Mouse (Mus musculus) embryonic facial prominence, embryonic 14.5 days (tissue): ENCODE results near the gene Oxa1l. TPM values are rescaled to one million over a fixed set of nuclear protein-coding genes. Genes with fewer than 3 reads are reported as not detected.
A peak's percentile ranks its signal among the peaks of the same experiment; 100 is the strongest.

ENCODE experiments used
- ATAC-seq: fragments of 200-750 bp; cut with Nextera tagmentation; 2 replicates; pipeline ENCODE4 v1.8.0; 2017; ENCODE audit warnings: low read depth, moderate number of reproducible peaks, moderate TSS enrichment
- DNase-seq: peaks from one replicate; pipeline ENCODE4 v3.0.0-alpha.2; 2015; ENCODE audit warnings: low spot score
- H3K27ac ChIP-seq: fragments of 300-500 bp; sonication (generic); replicated peaks from 2 replicates; pipeline ENCODE4 v1.5.1; 2014; ENCODE audit warnings: low read depth, mild to moderate bottlenecking, low read length, moderate library complexity
- H3K27me3 ChIP-seq: fragments of 300-500 bp; sonication (generic); replicated peaks from 2 replicates; pipeline ENCODE4 v1.6.1; 2014; ENCODE audit warnings: low read length; ENCODE audit not compliant: control insufficient read depth, insufficient read depth
- H3K36me3 ChIP-seq: fragments of 300-500 bp; sonication (generic); 2 replicates; pipeline ENCODE4 v1.6.1; 2014; ENCODE audit warnings: low read length, mixed read lengths; ENCODE audit not compliant: control insufficient read depth, insufficient read depth
- H3K4me1 ChIP-seq: fragments of 300-500 bp; sonication (generic); 2 replicates; pipeline ENCODE4 v1.6.1; 2014; ENCODE audit warnings: antibody characterized with exemption, low read length; ENCODE audit not compliant: control insufficient read depth, insufficient read depth
- H3K4me2 ChIP-seq: fragments of 300-500 bp; sonication (generic); 2 replicates; pipeline ENCODE4 v1.6.1; 2014; ENCODE audit warnings: low read depth, mild to moderate bottlenecking, low read length, moderate library complexity, mixed read lengths
- H3K4me3 ChIP-seq: fragments of 300-500 bp; sonication (generic); 2 replicates; pipeline ENCODE4 v1.5.1; 2014; ENCODE audit warnings: low read depth, mild to moderate bottlenecking, low read length
- H3K9ac ChIP-seq: fragments of 300-500 bp; sonication (generic); 2 replicates; pipeline ENCODE4 v1.6.1; 2014; ENCODE audit warnings: low read depth, mild to moderate bottlenecking, low read length, moderate library complexity, mixed read lengths
- H3K9me3 ChIP-seq: fragments of 300-500 bp; sonication (generic); 2 replicates; pipeline ENCODE4 v1.6.1; 2016; ENCODE audit warnings: low read length; ENCODE audit not compliant: control insufficient read depth
- WGBS: fragments of 180-500 bp; shearing (Covaris S2); extraction: QIAGEN DNeasy Blood & Tissue Kit; methylation state at CpG from one replicate; pipeline ENCODE4 v1.1.7; 2014; 5-methylcytosine and 5-hydroxymethylcytosine counted together
- polyA plus RNA-seq: library from polyadenylated mRNA; unstranded; fragments of >200 nt; fragmentation: Nextera tagmentation; extraction: Ambion mirVana; gene quantifications from 2 replicates; pipeline ENCODE4 v1.2.1, GENCODE M21; 2014

The Oxa1l gene
- polyA plus RNA-seq, 1 experiment from 2014 or later, result 47.0 TPM

- Histone ChIP-seq H3K27me3 (no peaks in the 10 kb centered on the region), H3K36me3 (peaks cover 76% of the 10 kb centered on the region), H3K9ac (no peak overlapping the region), H3K4me1 (peaks cover 6% of the 10 kb centered on the region), H3K4me3 (no peak overlapping the region), H3K27ac (no peak overlapping the region), H3K4me2 (no peak overlapping the region), H3K9me3 (no peaks in the 10 kb centered on the region)
- WGBS, result 89% methylated on average over 10 of the region's 10 CpGs
- ATAC-seq, result no peak
- DNase-seq, result no peak
Observed at GRCm38 (mm10) chr14:54366581-54366980, 5.9 kb downstream of the Oxa1l start.

DNA sequence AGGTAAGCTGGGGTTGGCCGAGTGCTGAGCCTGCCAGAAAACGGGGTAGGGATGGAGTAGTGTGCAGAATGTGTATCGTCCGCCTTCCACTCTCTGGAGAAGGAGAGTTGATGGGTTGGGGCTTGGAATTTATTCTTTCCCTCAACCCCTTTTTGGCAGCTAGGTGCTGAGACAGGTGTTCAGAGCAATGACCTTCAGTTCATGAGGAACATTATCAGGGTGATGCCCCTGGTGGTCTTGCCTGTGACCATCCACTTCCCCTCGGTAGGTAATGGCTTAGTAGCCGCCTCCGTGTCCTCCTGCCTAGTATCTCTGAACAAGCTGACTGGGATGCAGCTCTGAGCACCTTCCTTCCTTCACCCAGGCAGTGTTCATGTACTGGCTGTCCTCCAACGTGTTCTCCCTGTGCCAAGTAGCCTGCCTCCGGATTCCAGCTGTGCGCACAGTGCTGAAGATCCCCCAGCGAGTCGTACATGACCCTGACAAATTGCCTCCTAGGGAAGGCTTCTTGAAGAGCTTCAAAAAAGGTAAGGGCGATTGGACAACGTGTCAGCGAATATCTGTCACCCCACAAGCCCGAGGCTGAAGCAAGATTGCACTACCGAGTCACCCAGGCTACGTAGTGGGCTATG lies 6.9 kb downstream of the Oxa1l start:
- peaks cover 82% of the 10 kb centered on the region for H3K36me3 ChIP-seq

DNA sequence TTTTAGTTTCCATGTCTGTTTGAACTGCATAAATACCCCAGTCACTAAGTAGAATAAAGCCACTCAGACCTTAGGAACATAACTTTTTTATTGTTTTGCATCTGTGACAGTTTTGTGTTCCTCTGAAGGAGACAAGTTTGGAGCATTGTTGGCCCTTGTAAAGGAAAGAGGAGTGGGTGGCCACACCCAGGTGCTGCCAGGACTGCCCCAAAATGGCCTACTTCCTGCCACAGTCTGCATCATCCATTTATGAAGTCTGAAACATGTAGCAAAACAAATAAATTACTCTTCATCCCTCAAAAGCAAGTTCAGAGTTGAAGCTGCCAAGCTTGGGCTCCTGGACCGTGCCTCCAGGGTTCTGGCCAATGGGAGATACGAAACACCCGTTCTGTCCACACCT lies 8.7 kb downstream of the Oxa1l start:
- no peak for DNase-seq
- WGBS, result 95% methylated on average over 3 of the region's 3 CpGs
- Histone ChIP-seq H3K9me3 (no peaks in the 10 kb centered on the region), H3K4me1 (no peaks in the 10 kb centered on the region), H3K27me3 (no peaks in the 10 kb centered on the region), H3K9ac (no peak overlapping the region), H3K4me2 (no peak overlapping the region), H3K27ac (no peak overlapping the region), H3K4me3 (no peak overlapping the region), H3K36me3 (peaks cover 65% of the 10 kb centered on the region)
- ATAC-seq, result no peak

More for the DNA sequence above, 6.9 kb downstream of the Oxa1l start:
- Histone ChIP-seq H3K9me3 (no peaks in the 10 kb centered on the region), H3K27ac (no peak overlapping the region), H3K4me3 (no peak overlapping the region), H3K4me1 (no peaks in the 10 kb centered on the region), H3K9ac (no peak overlapping the region), H3K4me2 (no peak overlapping the region), H3K27me3 (no peaks in the 10 kb centered on the region)
- no peak for ATAC-seq
- DNase-seq, result no peak
- 94% methylated on average over 18 of the region's 18 CpGs for WGBS

DNA sequence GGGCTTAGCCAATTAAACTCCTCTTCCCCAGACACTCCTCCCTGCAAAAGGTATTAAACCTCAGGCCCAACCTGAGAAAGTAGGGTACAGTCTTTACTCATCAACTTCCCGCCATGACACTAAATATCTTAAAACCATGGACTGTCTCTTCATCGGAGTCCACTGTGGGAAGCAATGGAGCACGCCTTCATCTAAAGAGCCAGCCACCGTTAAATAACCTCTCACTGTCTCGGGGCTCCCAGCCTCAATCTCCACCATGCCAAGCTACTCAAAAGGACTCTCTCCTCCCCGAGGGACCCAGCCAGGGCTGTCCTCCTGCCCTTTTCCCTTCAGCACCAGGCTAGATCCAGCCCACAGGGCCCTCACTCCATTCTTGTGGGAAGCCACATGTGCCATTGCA lies 10.0 kb downstream of the Oxa1l start:
- no peak overlapping the region for H3K4me2 ChIP-seq
- H3K4me1 ChIP-seq, result no peaks in the 10 kb centered on the region
- H3K36me3 ChIP-seq, result peaks cover 60% of the 10 kb centered on the region
- no peak overlapping the region for H3K27ac ChIP-seq
- no peak overlapping the region for H3K4me3 ChIP-seq
- no peak for DNase-seq
- ATAC-seq, result no peak
- H3K9me3 ChIP-seq, result no peaks in the 10 kb centered on the region
- no peak overlapping the region for H3K9ac ChIP-seq
- no peaks in the 10 kb centered on the region for H3K27me3 ChIP-seq
- 94% methylated on average over 6 of the region's 6 CpGs for WGBS

- WGBS, result 97% methylated on average over 10 of the region's 10 CpGs
- ATAC-seq (no peak), DNase-seq (no peak)
- no peak overlapping the region for H3K27ac ChIP-seq
- no peaks in the 10 kb centered on the region for H3K9me3 ChIP-seq
- H3K4me2 ChIP-seq, result no peak overlapping the region
- no peak overlapping the region for H3K4me3 ChIP-seq
- no peaks in the 10 kb centered on the region for H3K4me1 ChIP-seq
- peaks cover 52% of the 10 kb centered on the region for H3K36me3 ChIP-seq
- H3K27me3 ChIP-seq, result no peaks in the 10 kb centered on the region
- H3K9ac ChIP-seq, result no peak overlapping the region
Observed at GRCm38 (mm10) chr14:54371460-54371859, 10.8 kb downstream of the Oxa1l start.

GRCm38 (mm10) chr14:54372923-54373322 lies 12.3 kb downstream of the Oxa1l start:
- Histone ChIP-seq H3K36me3 (peaks cover 38% of the 10 kb centered on the region), H3K4me3 (no peak overlapping the region), H3K4me1 (no peaks in the 10 kb centered on the region), H3K4me2 (no peak overlapping the region), H3K9me3 (no peaks in the 10 kb centered on the region), H3K27me3 (no peaks in the 10 kb centered on the region), H3K27ac (no peak overlapping the region), H3K9ac (no peak overlapping the region)
- ATAC-seq (no peak), DNase-seq (no peak)
- 92% methylated on average over 9 of the region's 9 CpGs for WGBS

DNA sequence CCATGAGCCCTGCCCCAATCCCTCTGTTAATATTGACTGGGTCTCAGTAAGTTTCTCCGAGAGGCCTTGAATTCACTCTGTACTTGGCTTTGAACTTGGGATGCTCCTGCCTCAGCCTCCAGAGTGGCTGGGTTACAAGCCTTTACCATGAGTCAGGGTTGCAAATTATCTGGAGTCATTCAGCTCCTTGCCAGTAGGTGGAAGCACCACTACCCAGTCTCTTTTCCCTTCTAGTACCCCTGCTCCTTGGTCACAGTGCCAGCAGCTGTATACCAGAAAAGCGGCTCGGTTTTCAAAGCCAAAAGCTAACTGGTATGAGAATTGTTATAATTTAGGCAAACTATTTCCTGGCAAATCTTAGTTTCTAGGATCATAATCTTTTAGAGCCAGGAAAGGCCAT lies 15.3 kb downstream of the Oxa1l start:
- WGBS, result 74% methylated on average over 3 of the region's 3 CpGs
- DNase-seq, result peak; percentile 29

DNA sequence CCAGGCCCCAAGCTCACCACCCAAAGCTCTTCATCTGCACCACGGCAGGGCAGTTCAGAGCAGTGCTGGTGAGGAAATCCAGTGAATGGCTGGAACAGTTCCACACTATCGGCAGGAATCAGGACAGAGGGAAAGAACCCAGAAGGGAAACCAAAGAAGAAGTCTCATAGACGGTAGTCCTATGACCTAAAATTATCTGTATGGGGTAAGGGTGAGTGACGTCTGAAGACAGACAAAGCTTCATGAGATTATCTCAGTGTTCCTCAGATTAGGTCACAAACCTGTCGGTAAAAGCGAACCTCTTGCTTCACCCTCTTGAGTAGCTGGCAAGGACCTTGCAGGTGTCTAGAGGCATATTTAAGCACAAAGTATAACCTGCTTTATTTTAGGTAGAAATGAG lies 16.5 kb downstream of the Oxa1l start:
- Histone ChIP-seq H3K4me3 (no peak overlapping the region), H3K27me3 (no peaks in the 10 kb centered on the region), H3K4me2 (no peak overlapping the region), H3K4me1 (no peaks in the 10 kb centered on the region), H3K27ac (no peak overlapping the region), H3K9me3 (no peaks in the 10 kb centered on the region), H3K9ac (no peak overlapping the region), H3K36me3 (no peaks in the 10 kb centered on the region)
- 89% methylated on average over 6 of the region's 6 CpGs for WGBS
- ATAC-seq (no peak), DNase-seq (no peak)

More for the DNA sequence above, 15.3 kb downstream of the Oxa1l start:
- H3K9ac ChIP-seq, result no peak overlapping the region
- H3K27me3 ChIP-seq, result no peaks in the 10 kb centered on the region
- no peaks in the 10 kb centered on the region for H3K4me1 ChIP-seq
- no peak overlapping the region for H3K4me2 ChIP-seq
- no peak overlapping the region for H3K4me3 ChIP-seq
- no peaks in the 10 kb centered on the region for H3K9me3 ChIP-seq
- H3K36me3 ChIP-seq, result peaks cover 9% of the 10 kb centered on the region; the same call in 1 of the 2 replicates
- no peak overlapping the region for H3K27ac ChIP-seq
- ATAC-seq, result no peak

- no peak overlapping the region for H3K4me2 ChIP-seq
- no peaks in the 10 kb centered on the region for H3K27me3 ChIP-seq
- WGBS, result 73% methylated on average over 13 of the region's 13 CpGs
- no peaks in the 10 kb centered on the region for H3K36me3 ChIP-seq
- no peak overlapping the region for H3K4me3 ChIP-seq
- no peak overlapping the region for H3K27ac ChIP-seq
- H3K4me1 ChIP-seq, result no peaks in the 10 kb centered on the region
- H3K9ac ChIP-seq, result no peak overlapping the region
- no peak for ATAC-seq
- no peak for DNase-seq
- no peaks in the 10 kb centered on the region for H3K9me3 ChIP-seq
Observed at GRCm38 (mm10) chr14:54379571-54379970, 18.9 kb downstream of the Oxa1l start.
